Mouse (Mus musculus): Measurements from ENCODE around the gene Gm20708.

- TF ChIP-seq CTCF (IDR thresholded peaks at IDR 0.05; ENCODE audit: low read depth, low read length) = no peak
- TF ChIP-seq POLR2A (IDR thresholded peaks at IDR 0.05; ENCODE audit: insufficient read depth, low read length) = no peak
Observed at GRCm38 (mm10) chr11:117828888-117829604, 19.6 kb downstream of the Gm20708 start.

Data from ES-Bruce4 (cell line).